Mouse (Mus musculus) midbrain, embryonic 15.5 days (tissue): ENCODE data around the gene Ctu2. TPM values are rescaled to one million over a fixed set of nuclear protein-coding genes. Genes with fewer than 3 reads are reported as not detected.

Source experiments
- ATAC-seq: fragments of 200-750 bp; cut with Nextera tagmentation; replicated peaks from 2 replicates; pipeline ENCODE4 v1.8.0; 2017; ENCODE audit warnings: moderate TSS enrichment
- H3K27ac ChIP-seq: fragments of 300-500 bp; sonication (generic); 2 replicates; pipeline ENCODE4 v1.5.1; 2015; ENCODE audit warnings: mild to moderate bottlenecking, inconsistent platforms
- H3K27me3 ChIP-seq: fragments of 300-500 bp; sonication (generic); replicated peaks from 2 replicates; pipeline ENCODE4 v1.6.1; 2015; ENCODE audit warnings: inconsistent platforms
- H3K36me3 ChIP-seq: fragments of 300-500 bp; sonication (generic); replicated peaks from 2 replicates; pipeline ENCODE4 v1.6.1; 2015; ENCODE audit warnings: inconsistent platforms
- H3K4me1 ChIP-seq: fragments of 300-500 bp; sonication (generic); 2 replicates; pipeline ENCODE4 v1.6.1; 2015; ENCODE audit warnings: inconsistent platforms
- H3K4me2 ChIP-seq: fragments of 300-500 bp; sonication (generic); 2 replicates; pipeline ENCODE4 v1.6.1; 2015; ENCODE audit warnings: inconsistent platforms, mild to moderate bottlenecking, moderate library complexity
- H3K4me3 ChIP-seq: fragments of 300-500 bp; sonication (generic); 2 replicates; pipeline ENCODE4 v1.5.1; 2015; ENCODE audit warnings: mild to moderate bottlenecking, inconsistent platforms
- H3K9ac ChIP-seq: fragments of 300-500 bp; sonication (generic); 2 replicates; pipeline ENCODE4 v1.6.1; 2015; ENCODE audit warnings: mild to moderate bottlenecking, inconsistent platforms
- H3K9me3 ChIP-seq: fragments of 300-500 bp; sonication (generic); 2 replicates; pipeline ENCODE4 v1.6.1; 2016; ENCODE audit warnings: inconsistent platforms
- WGBS: fragments of 180-500 bp; shearing (Covaris S2); methylation state at CpG from one replicate; pipeline ENCODE4 v1.1.7; 2015; ENCODE audit warnings: mixed read lengths; 5-methylcytosine and 5-hydroxymethylcytosine counted together
- polyA plus RNA-seq: library from polyadenylated mRNA; unstranded; fragments of >200 nt; fragmentation: Nextera tagmentation; extraction: Ambion mirVana; gene quantifications from 2 replicates; pipeline ENCODE4 v1.2.1, GENCODE M21; 2015

Ctu2 gene
- polyA plus RNA-seq: 80.0 and 80.4 TPM in 2 replicates

DNA sequence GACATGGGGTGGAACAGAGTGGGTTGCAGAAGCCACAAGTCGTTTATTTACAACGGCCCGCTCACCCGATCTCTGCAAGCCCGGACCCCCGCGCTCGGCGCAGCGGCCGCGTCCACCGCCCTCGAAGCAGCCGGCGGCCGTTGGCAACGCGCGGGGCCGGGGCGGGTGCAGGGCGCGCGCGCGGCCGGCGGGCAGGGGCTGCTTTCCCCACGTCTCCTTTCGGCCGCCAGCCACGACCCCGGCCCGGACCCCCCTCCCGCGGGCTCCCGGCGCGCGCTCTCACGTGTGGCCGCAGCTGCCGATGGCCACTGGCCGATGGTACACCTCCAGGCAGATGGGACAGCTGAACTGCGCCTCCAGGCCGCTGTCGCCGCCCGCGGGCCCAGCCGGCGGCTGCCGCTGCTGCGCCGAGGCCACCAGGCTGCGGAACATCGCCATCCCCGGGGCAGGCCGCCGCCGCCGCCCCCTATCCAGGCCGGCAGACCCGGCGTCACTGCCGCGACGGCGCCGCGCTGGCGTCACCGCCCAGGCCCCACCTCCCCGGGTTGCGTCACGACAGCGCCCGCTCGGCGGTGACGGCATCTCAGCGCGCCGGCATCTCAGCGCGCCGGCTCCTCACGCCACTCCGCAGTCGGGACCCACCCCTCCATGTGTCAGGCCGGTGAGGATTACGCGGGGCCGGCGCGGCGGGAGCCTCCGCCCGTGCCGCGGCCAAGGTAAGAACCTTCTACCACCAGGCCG lies at the start of gene Ctu2, which contains the start of gene Rnf166:
Gene Ctu2 (plus strand): TSS at position 564 of the 741 bp plus-strand sequence.
Gene Rnf166 (minus strand): TSS at position 485 of the 741 bp plus-strand sequence.
- no peaks in the 10 kb centered on the region for H3K27me3 ChIP-seq
- H3K27ac ChIP-seq: peak within 1 kb of the TSS; percentile 81
- under 1% methylated on average over 98 of the region's 103 CpGs for WGBS
- H3K36me3 ChIP-seq: peaks cover 19% of the 10 kb centered on the region
- H3K9me3 ChIP-seq: no peaks in the 10 kb centered on the region
- H3K4me3 ChIP-seq: peak within 1 kb of the TSS; percentile 97
- H3K4me2 ChIP-seq: peak within 1 kb of the TSS; percentile 93
- H3K9ac ChIP-seq: peak within 1 kb of the TSS; percentile 79
- H3K4me1 ChIP-seq: peaks cover 30% of the 10 kb centered on the region
- peak; percentile 95 for ATAC-seq

DNA sequence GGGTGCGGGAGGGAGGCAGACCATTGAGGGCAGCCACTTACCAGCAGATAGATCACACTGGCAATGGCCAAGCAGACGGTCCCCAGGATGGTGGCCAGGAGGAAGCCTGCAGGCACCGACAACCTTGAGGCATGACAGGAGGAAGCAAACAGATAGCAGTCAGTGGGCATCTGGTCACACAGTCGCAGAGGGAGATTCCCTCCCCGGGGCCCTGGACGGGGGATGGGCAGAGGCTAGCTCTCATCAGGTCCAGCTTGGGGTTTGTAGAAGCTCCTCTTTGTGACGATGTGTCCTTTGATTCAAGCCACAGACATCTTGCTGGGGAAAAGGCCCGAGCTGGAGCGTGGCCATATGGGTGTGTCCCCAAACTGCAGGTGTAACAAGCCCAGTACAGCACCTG lies 49.8 kb upstream of the Ctu2 start:
- H3K4me1 ChIP-seq: no peaks in the 10 kb centered on the region
- no peak overlapping the region for H3K4me2 ChIP-seq
- H3K9me3 ChIP-seq: no peaks in the 10 kb centered on the region
- no peak overlapping the region for H3K27ac ChIP-seq
- H3K4me3 ChIP-seq: no peak overlapping the region
- no peaks in the 10 kb centered on the region for H3K36me3 ChIP-seq
- H3K27me3 ChIP-seq: no peaks in the 10 kb centered on the region
- H3K9ac ChIP-seq: no peak overlapping the region
- WGBS: 74% methylated on average over 9 of the region's 9 CpGs
- ATAC-seq: no peak

- no peaks in the 10 kb centered on the region for H3K9me3 ChIP-seq
- peaks cover 10% of the 10 kb centered on the region for H3K4me1 ChIP-seq
- no peak for ATAC-seq
- no peaks in the 10 kb centered on the region for H3K36me3 ChIP-seq
- no peak overlapping the region for H3K27ac ChIP-seq
- no peak overlapping the region for H3K4me2 ChIP-seq
- H3K4me3 ChIP-seq: no peak overlapping the region
- H3K27me3 ChIP-seq: no peaks in the 10 kb centered on the region
- 93% methylated on average over 7 of the region's 7 CpGs for WGBS
- no peak overlapping the region for H3K9ac ChIP-seq
Observed at GRCm38 (mm10) chr8:122427607-122428006, 48.3 kb upstream of the Ctu2 start.

- ATAC-seq: no peak
- no peaks in the 10 kb centered on the region for H3K27me3 ChIP-seq
- H3K4me3 ChIP-seq: no peak overlapping the region
- H3K4me1 ChIP-seq: peaks cover 13% of the 10 kb centered on the region
- H3K36me3 ChIP-seq: no peaks in the 10 kb centered on the region
- 91% methylated on average over 9 of the region's 9 CpGs for WGBS
- H3K9me3 ChIP-seq: no peaks in the 10 kb centered on the region
- no peak overlapping the region for H3K27ac ChIP-seq
- H3K4me2 ChIP-seq: no peak overlapping the region
- H3K9ac ChIP-seq: no peak overlapping the region
Observed at GRCm38 (mm10) chr8:122428163-122428562, 47.8 kb upstream of the Ctu2 start.

DNA sequence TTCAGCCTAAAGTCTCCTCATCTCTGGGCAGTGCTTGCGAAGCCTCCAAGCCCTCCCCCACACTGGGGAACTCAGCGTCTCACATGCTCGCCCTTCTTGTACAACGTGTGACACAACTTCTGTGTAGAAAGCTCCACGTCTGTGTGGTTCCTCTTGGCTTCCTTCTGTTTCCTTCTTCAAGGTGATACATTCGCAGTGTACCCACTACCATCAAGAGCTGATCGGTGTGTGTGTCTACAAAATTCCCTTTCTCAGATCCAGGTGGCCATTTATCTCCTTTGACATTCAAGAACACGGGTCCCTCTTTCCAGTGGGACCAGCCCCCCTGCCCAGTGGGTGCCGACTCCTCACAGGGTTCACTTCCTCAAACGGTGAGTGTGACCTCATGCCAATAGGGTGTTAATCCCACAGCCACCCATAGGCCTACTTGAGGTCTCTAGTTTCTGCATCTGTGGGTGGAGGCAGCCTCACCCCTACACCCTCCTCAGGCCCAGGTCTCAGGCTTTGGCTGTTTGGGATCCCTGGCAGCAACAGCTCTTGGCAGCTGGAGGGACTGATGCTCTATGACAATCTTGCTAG lies 45.8 kb upstream of the Ctu2 start:
- Histone ChIP-seq H3K27me3 (no peaks in the 10 kb centered on the region), H3K4me2 (no peak overlapping the region), H3K4me1 (peaks cover 13% of the 10 kb centered on the region), H3K9me3 (no peaks in the 10 kb centered on the region), H3K4me3 (no peak overlapping the region), H3K9ac (no peak overlapping the region), H3K27ac (no peak overlapping the region), H3K36me3 (peaks cover 5% of the 10 kb centered on the region; the same call in 1 of the 2 replicates)
- no peak for ATAC-seq
- WGBS: 86% methylated on average over 10 of the region's 10 CpGs

DNA sequence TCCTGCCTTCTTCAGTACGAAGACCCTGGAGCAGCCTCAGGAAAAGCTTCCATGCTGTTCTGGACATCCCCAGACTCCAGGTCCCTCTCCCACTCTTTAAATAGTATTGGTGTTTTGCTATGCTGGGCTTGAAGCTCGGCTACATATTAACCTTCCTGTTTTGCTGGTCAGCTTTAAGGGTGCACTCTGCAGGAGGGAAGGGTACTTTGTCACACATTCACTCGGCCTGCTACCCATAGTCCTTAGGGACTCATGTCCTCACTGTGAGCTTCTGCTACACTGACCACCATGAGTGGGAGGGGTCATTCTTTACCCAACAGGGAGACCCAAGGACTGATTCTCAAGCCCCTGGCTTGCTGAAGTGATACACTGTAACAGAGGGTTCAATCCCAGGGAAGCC lies 45.3 kb upstream of the Ctu2 start:
- no peak overlapping the region for H3K4me3 ChIP-seq
- H3K27ac ChIP-seq: no peak overlapping the region
- H3K4me2 ChIP-seq: no peak overlapping the region
- 81% methylated on average over 3 of the region's 3 CpGs for WGBS
- no peaks in the 10 kb centered on the region for H3K9me3 ChIP-seq
- no peak for ATAC-seq
- peaks cover 10% of the 10 kb centered on the region for H3K36me3 ChIP-seq
- no peaks in the 10 kb centered on the region for H3K27me3 ChIP-seq
- H3K9ac ChIP-seq: no peak overlapping the region
- peaks cover 13% of the 10 kb centered on the region for H3K4me1 ChIP-seq

- Histone ChIP-seq H3K27me3 (no peaks in the 10 kb centered on the region), H3K27ac (no peak overlapping the region), H3K36me3 (peaks cover 14% of the 10 kb centered on the region), H3K4me1 (peaks cover 13% of the 10 kb centered on the region), H3K4me3 (peak overlapping the region; percentile 25), H3K9me3 (no peaks in the 10 kb centered on the region), H3K4me2 (peak overlapping the region; percentile 50), H3K9ac (peak overlapping the region; percentile 23; the same call in 1 of the 2 replicates)
- 35% methylated on average over 18 of the region's 18 CpGs for WGBS
- no peak for ATAC-seq
Observed at GRCm38 (mm10) chr8:122431694-122432442, 44.1 kb upstream of the Ctu2 start.

GRCm38 (mm10) chr8:122432443-122433268 lies 43.3 kb upstream of the Ctu2 start, which contains the start of gene Cyba:
TSS of gene Cyba (minus strand) at chr8:122432930.
- no peaks in the 10 kb centered on the region for H3K27me3 ChIP-seq
- H3K9ac ChIP-seq: peak within 1 kb of the TSS; percentile 23; the same call in 1 of the 2 replicates
- H3K9me3 ChIP-seq: no peaks in the 10 kb centered on the region
- H3K4me3 ChIP-seq: peak within 1 kb of the TSS; percentile 25
- peaks cover 21% of the 10 kb centered on the region for H3K36me3 ChIP-seq
- H3K4me2 ChIP-seq: peak within 1 kb of the TSS; percentile 50
- WGBS: 6% methylated on average over 45 of the region's 45 CpGs
- no peak within 1 kb of the TSS for H3K27ac ChIP-seq
- H3K4me1 ChIP-seq: peaks cover 13% of the 10 kb centered on the region
- peak; percentile 65 for ATAC-seq

DNA sequence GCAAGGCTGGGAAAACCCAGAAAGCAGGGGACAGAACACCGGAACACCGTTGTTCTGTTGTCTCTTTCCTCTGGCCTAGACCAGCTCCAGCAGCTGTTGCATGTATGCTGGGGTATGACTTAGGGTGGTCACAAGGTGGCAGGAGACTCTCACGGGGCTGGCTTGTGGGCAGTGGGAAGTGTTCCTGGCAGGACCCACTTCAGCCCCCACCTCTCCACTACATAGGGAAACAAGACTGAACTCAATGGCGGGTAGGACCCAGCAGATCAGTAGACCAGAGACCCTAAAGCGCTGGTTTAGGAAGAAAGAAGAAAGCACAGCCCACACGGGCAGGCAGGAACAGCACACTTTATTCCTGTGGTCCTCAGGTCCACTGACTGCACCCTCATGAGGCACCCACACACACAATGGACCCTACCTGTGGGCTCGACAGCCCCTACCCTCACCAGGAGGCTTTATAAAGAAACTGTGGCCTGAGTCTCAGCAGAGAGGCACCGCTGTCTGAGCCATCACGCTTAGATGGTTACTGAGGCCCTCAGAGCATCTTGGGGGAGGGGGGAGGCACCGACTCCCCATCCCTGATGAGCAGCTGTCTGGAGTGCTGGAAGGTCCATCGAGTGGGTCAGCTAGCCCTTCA lies 42.6 kb upstream of the Ctu2 start:
- Histone ChIP-seq H3K9me3 (no peaks in the 10 kb centered on the region), H3K27ac (no peak overlapping the region), H3K4me2 (no peak overlapping the region), H3K27me3 (no peaks in the 10 kb centered on the region), H3K4me3 (no peak overlapping the region), H3K4me1 (peaks cover 13% of the 10 kb centered on the region), H3K9ac (no peak overlapping the region), H3K36me3 (peaks cover 26% of the 10 kb centered on the region)
- 70% methylated on average over 11 of the region's 11 CpGs for WGBS
- ATAC-seq: peak; percentile 25; the same call in 1 of the 2 replicates

GRCm38 (mm10) chr8:122435375-122435774 lies 40.6 kb upstream of the Ctu2 start:
- no peak for ATAC-seq
- H3K27ac ChIP-seq: no peak overlapping the region
- no peak overlapping the region for H3K4me2 ChIP-seq
- no peaks in the 10 kb centered on the region for H3K9me3 ChIP-seq
- no peaks in the 10 kb centered on the region for H3K27me3 ChIP-seq
- no peak overlapping the region for H3K4me3 ChIP-seq
- 92% methylated on average over 6 of the region's 6 CpGs for WGBS
- H3K9ac ChIP-seq: no peak overlapping the region
- H3K4me1 ChIP-seq: peaks cover 13% of the 10 kb centered on the region
- H3K36me3 ChIP-seq: peaks cover 26% of the 10 kb centered on the region

GRCm38 (mm10) chr8:122436146-122436545 lies 39.8 kb upstream of the Ctu2 start:
- Histone ChIP-seq H3K9me3 (no peaks in the 10 kb centered on the region), H3K36me3 (peaks cover 26% of the 10 kb centered on the region), H3K4me2 (no peak overlapping the region), H3K4me1 (peaks cover 13% of the 10 kb centered on the region), H3K27ac (no peak overlapping the region), H3K4me3 (no peak overlapping the region), H3K27me3 (no peaks in the 10 kb centered on the region), H3K9ac (no peak overlapping the region)
- WGBS: 94% methylated on average over 9 of the region's 9 CpGs
- no peak for ATAC-seq
